Mouse (Mus musculus): ENCODE results near the gene Lrrn2. TPM values are rescaled to one million over a fixed set of nuclear protein-coding genes. Genes with fewer than 3 reads are reported as not detected.

Lrrn2 gene
- polyA plus RNA-seq (2012; ENCODE audit: low replicate concordance): 0.18 and 0.28 TPM in 2 replicates

GRCm38 (mm10) chr1:132880161-132881005, at the start of gene Lrrn2:
Lrrn2 (plus strand) TSS chr1:132880273.

Other genes starting within 250 kb of the Lrrn2 start
- 1.5 and 1.7 TPM in 2 replicates for gene Nfasc, start 138.5 kb upstream of the Lrrn2 start, polyA plus RNA-seq (2012; ENCODE audit: low replicate concordance)
- gene Mdm4, start 150.3 kb downstream of the Lrrn2 start, polyA plus RNA-seq (2012; ENCODE audit: low replicate concordance): 48.4 and 64.4 TPM in 2 replicates
- gene Pik3c2b, start 165.4 kb downstream of the Lrrn2 start, polyA plus RNA-seq (2012; ENCODE audit: low replicate concordance): 3.0 and 3.8 TPM in 2 replicates